Mouse (Mus musculus): Measurements from ENCODE around the gene Rarres2. TPM values are rescaled to one million over a fixed set of nuclear protein-coding genes. Genes with fewer than 3 reads are reported as not detected.

Gene Rarres2
- polyA plus RNA-seq, 1 experiment from 2014 or later, result 2.9 TPM

GRCm38 (mm10) chr6:48573280-48573679, 691 bp upstream of the Rarres2 start:
- peaks cover 21% of the 10 kb centered on the region for H3K36me3 ChIP-seq
- ATAC-seq, result no peak
- no peak overlapping the region for H3K9ac ChIP-seq (replicated peaks)
- no peak overlapping the region for H3K27ac ChIP-seq
- no peak overlapping the region for H3K4me2 ChIP-seq (replicated peaks)
- no peaks in the 10 kb centered on the region for H3K4me1 ChIP-seq (replicated peaks)
- no peak overlapping the region for H3K4me3 ChIP-seq (replicated peaks)
- H3K9me3 ChIP-seq, result no peaks in the 10 kb centered on the region
- no peaks in the 10 kb centered on the region for H3K27me3 ChIP-seq
- 80% methylated on average over 10 of the region's 10 CpGs for WGBS

- H3K4me1 ChIP-seq (replicated peaks), result no peaks in the 10 kb centered on the region
- H3K4me2 ChIP-seq (replicated peaks), result no peak overlapping the region
- H3K27me3 ChIP-seq, result no peaks in the 10 kb centered on the region
- H3K9me3 ChIP-seq, result no peaks in the 10 kb centered on the region
- 96% methylated on average over 5 of the region's 5 CpGs for WGBS
- H3K9ac ChIP-seq (replicated peaks), result no peak overlapping the region
- H3K27ac ChIP-seq, result no peak overlapping the region
- peaks cover 26% of the 10 kb centered on the region for H3K36me3 ChIP-seq
- H3K4me3 ChIP-seq (replicated peaks), result no peak overlapping the region
- no peak for ATAC-seq
Observed at GRCm38 (mm10) chr6:48572014-48572413, 575 bp downstream of the Rarres2 start.

GRCm38 (mm10) chr6:48569065-48569807, 3.4 kb downstream of the Rarres2 start:
- no peak for ATAC-seq
- H3K4me3 ChIP-seq (replicated peaks), result no peak overlapping the region
- H3K9me3 ChIP-seq, result no peaks in the 10 kb centered on the region
- no peaks in the 10 kb centered on the region for H3K4me1 ChIP-seq (replicated peaks)
- no peak overlapping the region for H3K4me2 ChIP-seq (replicated peaks)
- no peaks in the 10 kb centered on the region for H3K27me3 ChIP-seq
- 87% methylated on average over 8 of the region's 8 CpGs for WGBS
- H3K36me3 ChIP-seq, result peaks cover 51% of the 10 kb centered on the region
- H3K27ac ChIP-seq, result no peak overlapping the region
- H3K9ac ChIP-seq (replicated peaks), result no peak overlapping the region

GRCm38 (mm10) chr6:48568036-48568984, 4.3 kb downstream of the Rarres2 start:
- no peaks in the 10 kb centered on the region for H3K27me3 ChIP-seq
- H3K9me3 ChIP-seq, result no peaks in the 10 kb centered on the region
- 87% methylated on average over 21 of the region's 21 CpGs for WGBS
- H3K4me1 ChIP-seq (replicated peaks), result no peaks in the 10 kb centered on the region
- H3K4me2 ChIP-seq (replicated peaks), result no peak overlapping the region
- H3K27ac ChIP-seq, result no peak overlapping the region; the same call in 1 of the 2 replicates
- no peak overlapping the region for H3K4me3 ChIP-seq (replicated peaks)
- no peak overlapping the region for H3K9ac ChIP-seq (replicated peaks)
- peaks cover 57% of the 10 kb centered on the region for H3K36me3 ChIP-seq
- ATAC-seq, result peak; percentile 24; the same call in 1 of the 2 replicates

GRCm38 (mm10) chr6:48566312-48566711, 6.3 kb downstream of the Rarres2 start:
- no peak overlapping the region for H3K4me3 ChIP-seq (replicated peaks)
- H3K4me2 ChIP-seq (replicated peaks), result no peak overlapping the region
- 83% methylated on average over 5 of the region's 5 CpGs for WGBS
- no peak for ATAC-seq
- H3K36me3 ChIP-seq, result peaks cover 68% of the 10 kb centered on the region
- no peaks in the 10 kb centered on the region for H3K4me1 ChIP-seq (replicated peaks)
- H3K27me3 ChIP-seq, result no peaks in the 10 kb centered on the region
- no peak overlapping the region for H3K9ac ChIP-seq (replicated peaks)
- H3K27ac ChIP-seq, result no peak overlapping the region
- H3K9me3 ChIP-seq, result no peaks in the 10 kb centered on the region

- WGBS, result 91% methylated on average over 4 of the region's 4 CpGs
- H3K4me1 ChIP-seq (replicated peaks), result no peaks in the 10 kb centered on the region
- no peak overlapping the region for H3K27ac ChIP-seq
- no peak overlapping the region for H3K4me2 ChIP-seq (replicated peaks)
- H3K36me3 ChIP-seq, result peaks cover 72% of the 10 kb centered on the region
- no peaks in the 10 kb centered on the region for H3K27me3 ChIP-seq
- no peak overlapping the region for H3K4me3 ChIP-seq (replicated peaks)
- H3K9ac ChIP-seq (replicated peaks), result no peak overlapping the region
- no peak for ATAC-seq
- H3K9me3 ChIP-seq, result no peaks in the 10 kb centered on the region
Observed at GRCm38 (mm10) chr6:48565693-48566310, 6.8 kb downstream of the Rarres2 start.

GRCm38 (mm10) chr6:48555956-48556355, 16.6 kb downstream of the Rarres2 start:
- H3K4me2 ChIP-seq (replicated peaks), result peak overlapping the region; percentile 74
- no peaks in the 10 kb centered on the region for H3K9me3 ChIP-seq
- WGBS, result 89% methylated on average over 3 of the region's 3 CpGs
- peaks cover 21% of the 10 kb centered on the region for H3K4me1 ChIP-seq (replicated peaks)
- H3K36me3 ChIP-seq, result peaks cover 29% of the 10 kb centered on the region
- no peaks in the 10 kb centered on the region for H3K27me3 ChIP-seq
- no peak overlapping the region for H3K4me3 ChIP-seq (replicated peaks)
- H3K27ac ChIP-seq, result no peak overlapping the region
- ATAC-seq, result no peak
- H3K9ac ChIP-seq (replicated peaks), result 0 out of 2 replicates have a peak overlapping the region, but pooled peaks have one; percentile 85

- Histone ChIP-seq H3K4me2 (replicated peaks) (peak overlapping the region; percentile 74), H3K4me3 (replicated peaks) (peak overlapping the region; percentile 52), H3K36me3 (peaks cover 25% of the 10 kb centered on the region), H3K9ac (replicated peaks) (peak overlapping the region; percentile 85), H3K9me3 (no peaks in the 10 kb centered on the region), H3K4me1 (replicated peaks) (peaks cover 21% of the 10 kb centered on the region), H3K27me3 (no peaks in the 10 kb centered on the region), H3K27ac (peak overlapping the region; percentile 97)
- 31% methylated on average over 13 of the region's 14 CpGs for WGBS
- peak; percentile 84 for ATAC-seq
Observed at GRCm38 (mm10) chr6:48555104-48555890, 17.3 kb downstream of the Rarres2 start.

- Histone ChIP-seq H3K9me3 (no peaks in the 10 kb centered on the region), H3K27me3 (no peaks in the 10 kb centered on the region), H3K36me3 (peaks cover 19% of the 10 kb centered on the region), H3K4me2 (replicated peaks) (peak within 1 kb of the TSS; percentile 74), H3K9ac (replicated peaks) (peak within 1 kb of the TSS; percentile 85), H3K4me1 (replicated peaks) (peaks cover 21% of the 10 kb centered on the region), H3K27ac (peak within 1 kb of the TSS; percentile 97), H3K4me3 (replicated peaks) (peak within 1 kb of the TSS; percentile 52)
- ATAC-seq, result peak; percentile 93
- WGBS, result under 1% methylated on average over 39 of the region's 39 CpGs
Observed at GRCm38 (mm10) chr6:48554280-48555103, 18.1 kb downstream of the Rarres2 start, which contains the start of gene Lrrc61. TSS of gene Lrrc61 (plus strand) at chr6:48554796.

GRCm38 (mm10) chr6:48553819-48554218, 18.8 kb downstream of the Rarres2 start:
- Histone ChIP-seq H3K27me3 (no peaks in the 10 kb centered on the region), H3K4me2 (replicated peaks) (peak overlapping the region; percentile 74), H3K9me3 (no peaks in the 10 kb centered on the region), H3K4me1 (replicated peaks) (peaks cover 21% of the 10 kb centered on the region), H3K36me3 (peaks cover 14% of the 10 kb centered on the region), H3K27ac (peak overlapping the region; percentile 97), H3K4me3 (replicated peaks) (peak overlapping the region; percentile 52), H3K9ac (replicated peaks) (peak overlapping the region; percentile 85)
- 81% methylated on average over 4 of the region's 4 CpGs for WGBS
- peak; percentile 48 for ATAC-seq

Measured in midbrain, embryonic 13.5 days (tissue).